Mouse (Mus musculus) ES-E14 (cell line): Measurements from ENCODE around the gene Btaf1.

Experiments used
- CHD2 ChIP-seq: IDR thresholded peaks from 2 replicates; pipeline ENCODE4 v1.6.1; 2014; ENCODE audit warnings: mild to moderate bottlenecking, low read depth, low read length, inconsistent platforms
- HCFC1 ChIP-seq: IDR thresholded peaks from 2 replicates; pipeline ENCODE4 v1.6.1; 2012; ENCODE audit warnings: low read length, inconsistent platforms, borderline replicate concordance; ENCODE audit not compliant: insufficient read depth
- MAFK ChIP-seq: IDR thresholded peaks from 2 replicates; pipeline ENCODE4 v1.6.1; 2014; ENCODE audit warnings: mild to moderate bottlenecking, low read depth, low read length, inconsistent platforms; ENCODE audit not compliant: insufficient read depth
- ZC3H11A ChIP-seq: IDR thresholded peaks from 2 replicates; pipeline ENCODE4 v1.6.1; 2012; ENCODE audit warnings: low read depth, mild to moderate bottlenecking, inconsistent platforms, low read length, borderline replicate concordance
- ZNF384 ChIP-seq: IDR thresholded peaks from 2 replicates; pipeline ENCODE4 v1.6.1; 2012; ENCODE audit warnings: low read depth, low read length, inconsistent platforms

DNA sequence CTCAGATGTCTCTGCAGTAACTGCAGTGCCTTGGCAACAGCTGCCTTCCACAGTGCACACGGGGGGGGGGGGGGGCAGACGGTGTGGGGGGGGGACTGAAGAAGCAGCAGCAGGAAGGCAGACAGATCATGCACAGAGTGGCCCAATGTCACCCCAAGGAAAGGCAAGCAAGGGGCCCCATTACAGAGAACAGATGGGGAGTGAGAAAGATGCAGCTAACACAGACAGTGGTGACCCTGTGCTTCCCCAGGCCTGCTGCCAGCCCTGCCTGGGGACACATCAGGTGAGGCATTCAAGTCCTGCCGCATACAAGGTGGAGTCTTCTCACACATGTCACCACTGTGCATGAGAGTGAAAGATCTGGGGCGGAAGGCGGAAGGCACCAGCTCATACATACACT, 94.7 kb downstream of the Btaf1 start:
- TF ChIP-seq CHD2 (no peak), ZNF384 (no peak), ZC3H11A (no peak), HCFC1 (no peak), MAFK (no peak)
